Mouse (Mus musculus) large intestine, adult 2 months (tissue): ENCODE measurements around the gene Gm20824. TPM values are rescaled to one million over a fixed set of nuclear protein-coding genes. Genes with fewer than 3 reads are reported as not detected.
"Not testable (repeated sequence)": the region's sequence is repeated elsewhere in the genome, so short reads cannot be mapped to it uniquely, and the experiment has no call there.

ENCODE experiments used
- DNase-seq: peaks from one replicate; pipeline ENCODE4 v3.0.0-alpha.2; 2012; ENCODE audit warnings: low read depth, low spot score
- WGBS: fragments of 180-500 bp; shearing (Covaris S2); methylation state at CpG from one replicate; pipeline ENCODE4 v1.1.7; 2018; 5-methylcytosine and 5-hydroxymethylcytosine counted together
- polyA plus RNA-seq: library from polyadenylated mRNA; depleted of rRNA; stranded (reverse); fragments of >200 nt; gene quantifications from 2 replicates; pipeline ENCODE4 v1.2.3, GENCODE M21; 2012; rRNA removed

Gene Gm20824
- polyA plus RNA-seq: not detected in 2 replicates

- DNase-seq: not testable (repeated sequence)
- no CpG with 5 or more reads among the region's 6 CpGs for whole genome bisulfite sequencing
Observed at GRCm38 (mm10) chrY:8257607-8258006, at the start of gene Gm20824. Gm20824 (plus strand) TSS chrY:8257907.

Other genes starting within 250 kb of the Gm20824 start
- not detected in 2 replicates for gene Gm20825, start 186.4 kb upstream of the Gm20824 start, polyA plus RNA-seq